Mouse (Mus musculus) hematopoietic multipotent progenitor cell, adult 10-12 weeks (in vitro differentiated cells): ENCODE measurements around the gene Prp2. TPM values are rescaled to one million over a fixed set of nuclear protein-coding genes. Genes with fewer than 3 reads are reported as not detected.

Source experiments
- polyA plus RNA-seq: library from polyadenylated mRNA; stranded (reverse); fragments of >175 nt; gene quantifications from 2 replicates; pipeline ENCODE4 v1.2.3, GENCODE M21; 2012; ENCODE audit warnings: low replicate concordance

Prp2 gene
- not detected in 2 replicates for polyA plus RNA-seq

GRCm38 (mm10) chr6:132595613-132596012, at the start of gene Prp2:
TSS of gene Prp2 (plus strand) at chr6:132595913.

DNA sequence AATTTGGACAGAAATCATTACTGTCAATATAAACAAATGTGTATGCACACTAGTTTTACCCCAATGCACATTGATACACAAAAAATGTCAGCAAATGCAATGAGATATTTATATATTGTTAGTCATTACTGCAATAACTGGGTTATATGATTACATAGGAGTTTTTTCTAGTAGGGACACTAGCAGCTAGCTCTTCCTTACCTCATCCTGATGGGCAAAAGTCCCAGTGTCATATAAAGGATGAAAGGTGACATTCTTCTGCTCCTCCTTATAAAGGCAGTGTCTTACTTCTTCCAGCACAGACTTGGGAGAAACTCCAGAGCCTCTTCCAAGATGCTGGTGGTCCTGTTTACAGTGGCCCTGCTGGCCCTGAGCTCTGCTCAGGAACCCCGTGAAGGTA, 26.2 kb upstream of the Prp2 start, which contains the start of gene Prh1:
TSS of gene Prh1 (plus strand) at position 301 of the 400 bp plus-strand sequence.

Other genes starting within 250 kb of the Prp2 start
- gene Gm8882, start 231.8 kb upstream of the Prp2 start, polyA plus RNA-seq = not detected in 2 replicates
- gene Prh1, start 26.1 kb upstream of the Prp2 start, polyA plus RNA-seq = not detected in 2 replicates
- gene A630073D07Rik, start 55.6 kb downstream of the Prp2 start, polyA plus RNA-seq = not detected in 2 replicates
- not detected in 2 replicates for gene Tas2r120, start 61.0 kb downstream of the Prp2 start, polyA plus RNA-seq
- not detected in 2 replicates for gene Tas2r121, start 105.1 kb downstream of the Prp2 start, polyA plus RNA-seq
- not detected in 2 replicates for gene Tas2r122, start 116.0 kb downstream of the Prp2 start, polyA plus RNA-seq
- not detected in 2 replicates for gene Tas2r115, start 142.1 kb downstream of the Prp2 start, polyA plus RNA-seq
- gene Tas2r124, start 158.8 kb downstream of the Prp2 start, polyA plus RNA-seq = not detected in 2 replicates
- not detected in 2 replicates for gene Tas2r102, start 166.2 kb downstream of the Prp2 start, polyA plus RNA-seq
- not detected in 2 replicates for gene Tas2r136, start 182.2 kb downstream of the Prp2 start, polyA plus RNA-seq
- gene Tas2r117, start 206.9 kb downstream of the Prp2 start, polyA plus RNA-seq = not detected in 2 replicates